Mouse (Mus musculus): Measurements from ENCODE around the gene Jak1.

The Jak1 gene

DNA sequence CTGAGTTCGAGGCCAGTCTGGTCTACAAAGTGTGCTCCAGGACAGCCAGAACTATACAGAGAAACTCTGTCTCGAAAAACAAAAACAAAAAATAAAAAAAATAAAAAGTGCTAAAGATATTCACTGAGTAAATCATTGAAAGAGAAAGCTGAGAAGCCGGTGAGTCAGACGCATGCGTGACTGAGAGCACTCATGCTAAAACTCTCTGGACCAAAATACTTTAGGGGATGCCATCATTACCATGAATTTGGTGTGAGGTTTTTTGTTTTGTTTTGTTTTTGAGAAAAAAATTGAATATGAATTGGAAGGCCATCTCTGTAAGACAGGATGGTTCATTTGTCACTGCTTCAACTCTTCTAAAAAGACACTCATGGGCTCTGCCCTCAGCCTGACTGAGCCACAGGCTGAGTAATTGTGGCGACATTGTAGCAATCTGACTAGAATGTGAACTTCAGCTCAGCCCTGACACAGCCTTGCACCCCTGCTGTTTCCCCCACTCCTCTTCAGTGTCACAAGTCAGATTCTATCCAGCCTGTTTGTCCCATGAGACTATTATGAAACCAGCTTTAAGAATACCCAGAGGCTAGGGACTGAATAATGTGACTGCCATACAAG, 11.5 kb upstream of the Jak1 start:
- CTCF ChIA-PET, result interaction anchor here (1.0 kb wide), 2 partner anchors 11 to 15 kb away, joined by 3 read pairs; partner anchors contain the start of gene Jak1

DNA sequence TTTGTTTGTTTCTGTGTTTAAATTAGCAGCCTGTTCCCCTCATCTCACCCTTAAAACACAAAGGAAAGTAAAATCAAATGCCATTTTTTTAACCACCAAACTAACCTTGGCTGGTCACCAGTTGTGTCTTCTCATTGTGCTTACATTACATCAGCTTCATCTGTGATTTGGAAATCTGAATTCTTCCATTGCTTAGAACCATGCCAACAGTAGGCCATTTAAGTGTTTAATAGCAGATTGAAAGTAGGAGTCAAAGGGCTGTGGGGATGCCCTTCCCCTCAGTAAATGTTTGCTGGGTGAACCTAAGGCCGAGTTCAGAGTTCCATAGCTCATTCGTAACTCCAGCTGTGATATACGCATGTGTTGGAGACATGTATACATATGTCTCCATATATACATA, 10.8 kb upstream of the Jak1 start:
- CTCF ChIA-PET, result interaction anchor here (1.0 kb wide), 1 partner anchor 11 kb away, joined by 3 read pairs; the partner anchor contains the start of gene Jak1

DNA sequence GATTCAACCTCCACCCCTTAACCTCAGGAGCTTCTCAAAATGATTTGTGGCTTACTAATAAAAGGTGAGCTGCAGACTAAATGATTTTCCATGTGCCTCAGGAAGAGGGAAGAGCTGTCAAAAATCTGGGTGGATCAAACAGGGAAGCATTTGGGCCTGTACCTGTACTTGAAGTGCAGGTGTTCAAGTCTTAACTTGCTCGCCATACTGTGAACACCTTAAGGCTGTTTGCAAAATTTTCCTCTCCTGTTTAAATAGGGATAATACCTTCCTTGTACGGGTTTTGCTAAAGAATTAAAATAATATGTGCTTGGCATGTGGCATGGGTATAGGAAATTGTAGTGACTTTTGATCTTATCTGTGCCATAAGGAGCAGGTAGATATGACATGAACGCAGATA, 5.7 kb upstream of the Jak1 start:
- CTCF ChIA-PET, result no interaction called here

DNA sequence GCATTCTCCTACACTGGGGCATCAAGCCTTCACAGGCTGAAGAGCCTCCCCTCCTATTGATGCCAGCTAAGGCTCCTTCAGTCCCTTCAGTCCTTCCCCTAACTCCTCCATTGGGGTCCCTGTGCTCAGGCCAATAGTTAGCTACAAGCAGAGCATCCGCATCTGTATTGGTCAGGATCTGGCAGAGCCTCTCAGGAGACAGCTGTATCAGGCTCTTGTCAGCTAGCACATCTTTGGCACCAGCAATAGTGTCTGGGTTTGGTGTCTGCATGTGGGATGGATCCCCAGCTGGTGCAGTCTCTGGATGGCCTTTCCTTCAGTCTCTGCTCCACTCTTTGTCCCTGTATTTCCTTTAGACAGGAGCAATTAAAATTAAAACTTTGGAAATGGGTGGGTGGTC, 3.4 kb upstream of the Jak1 start:
- CTCF ChIA-PET, result interaction anchor here (0.6 kb wide), 1 partner anchor 86 kb away, joined by 4 read pairs; no protein-coding TSS in a partner anchor

DNA sequence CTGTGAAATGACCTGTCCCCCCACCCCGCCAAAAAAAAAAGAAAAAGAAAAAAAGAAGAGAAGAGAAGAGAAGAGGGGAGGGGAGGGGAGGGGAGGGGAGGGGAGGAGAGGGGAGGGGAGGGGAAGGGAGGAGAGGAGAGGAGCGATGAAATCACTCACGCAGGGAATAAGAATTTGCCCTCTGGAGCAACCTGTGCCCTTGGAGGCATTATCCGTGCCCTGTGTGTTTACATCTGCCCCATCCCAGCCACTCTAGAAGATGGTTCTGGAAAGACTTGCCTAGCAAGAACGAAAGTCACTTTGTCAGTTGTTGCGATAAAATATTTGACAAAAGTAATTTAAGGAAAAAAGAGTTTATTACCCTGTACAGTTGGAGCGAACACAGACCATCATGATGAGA, 441 bp upstream of the Jak1 start:
- CTCF ChIA-PET, result interaction anchor here (0.5 to 1.0 kb wide), 2 partner anchors 10 to 23 kb away, joined by 3 to 16 read pairs; no protein-coding TSS in a partner anchor

DNA sequence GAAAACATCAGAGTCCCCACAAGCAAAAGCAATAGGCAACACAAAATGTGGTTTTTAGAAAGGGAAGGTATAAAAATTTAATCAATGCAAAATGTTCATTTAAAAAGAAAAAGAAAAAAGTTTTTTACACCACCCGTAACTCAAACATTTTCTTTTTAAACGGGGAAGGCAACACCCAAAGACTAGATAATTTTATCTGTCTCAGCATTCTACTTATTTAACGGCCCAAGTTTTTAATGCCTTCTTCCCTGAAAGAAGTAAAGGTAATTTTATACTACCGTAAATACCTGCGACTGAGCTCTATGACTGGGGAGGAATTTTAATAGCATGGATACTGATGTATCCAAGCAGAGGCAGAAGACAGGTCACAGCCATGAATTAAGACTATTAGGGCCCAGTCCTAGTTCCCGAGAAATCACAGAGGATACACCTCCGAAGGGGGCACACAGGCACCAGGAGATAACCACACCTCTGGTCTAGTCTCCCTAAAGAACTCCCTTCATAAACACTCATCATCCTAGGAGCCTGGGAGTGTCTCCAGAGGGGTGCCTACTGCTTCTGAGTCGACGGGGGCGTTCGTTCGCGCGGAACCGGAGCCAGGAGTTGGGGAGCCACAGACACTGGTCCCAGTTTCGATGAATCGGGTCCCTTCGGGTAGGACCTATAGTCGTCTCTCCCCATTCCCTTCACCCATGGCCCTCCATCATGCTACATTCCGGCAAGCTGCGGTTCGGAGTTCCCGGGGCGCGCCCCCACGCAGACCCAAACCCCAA, 928 bp downstream of the Jak1 start:
- CTCF ChIA-PET, result interaction anchor here (0.6 kb wide), 1 partner anchor 28 kb away, joined by 4 read pairs; no protein-coding TSS in a partner anchor

DNA sequence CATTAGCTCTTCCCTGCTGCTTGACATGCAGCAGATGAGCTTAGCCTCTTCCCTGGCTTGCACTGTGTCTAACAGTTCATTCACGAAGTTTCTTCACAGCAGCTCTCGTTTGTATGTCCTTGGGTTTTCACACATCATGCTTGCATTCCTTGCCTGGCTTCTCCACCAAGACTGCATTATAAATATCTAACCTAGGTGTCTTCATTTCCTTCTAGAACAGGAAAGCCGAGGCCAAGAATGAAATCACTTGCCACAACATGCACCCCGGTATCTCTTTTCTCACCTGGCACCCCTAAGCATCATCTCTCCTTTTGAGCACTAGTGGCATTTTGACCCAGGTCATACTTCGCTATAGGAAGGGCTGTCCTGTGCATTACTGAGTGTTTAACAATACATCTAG, 3.5 kb downstream of the Jak1 start:
- CTCF ChIA-PET, result interaction anchor here (0.6 to 0.7 kb wide), 2 partner anchors 31 to 70 kb away, joined by 3 to 10 read pairs; no protein-coding TSS in a partner anchor

DNA sequence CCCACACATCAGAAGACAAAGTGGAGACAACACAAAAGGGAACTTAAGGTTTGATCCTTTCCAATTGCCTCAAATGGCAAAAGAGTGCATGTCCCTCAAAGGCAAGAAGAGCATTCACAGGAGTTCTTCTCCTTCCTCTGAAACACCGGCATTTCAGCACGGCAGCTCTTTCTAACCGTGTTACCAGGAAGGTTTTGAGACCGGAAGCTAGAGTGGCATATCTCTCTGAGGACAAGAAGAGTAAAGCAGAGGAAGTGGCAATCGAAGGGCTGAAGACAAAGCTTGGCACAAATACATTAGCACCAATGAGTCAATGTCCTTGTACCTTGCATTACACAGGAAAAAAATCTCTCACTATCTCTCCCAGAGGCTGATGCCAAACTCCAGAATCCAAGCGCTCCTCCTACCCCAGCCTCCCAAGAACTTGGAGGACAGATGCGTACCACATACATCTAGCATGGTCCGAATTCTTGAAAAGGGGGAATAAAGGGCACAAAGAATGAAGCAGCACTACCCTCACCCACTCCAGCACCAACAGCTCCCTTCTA, 4.3 kb downstream of the Jak1 start:
- CTCF ChIA-PET, result no interaction called here

DNA sequence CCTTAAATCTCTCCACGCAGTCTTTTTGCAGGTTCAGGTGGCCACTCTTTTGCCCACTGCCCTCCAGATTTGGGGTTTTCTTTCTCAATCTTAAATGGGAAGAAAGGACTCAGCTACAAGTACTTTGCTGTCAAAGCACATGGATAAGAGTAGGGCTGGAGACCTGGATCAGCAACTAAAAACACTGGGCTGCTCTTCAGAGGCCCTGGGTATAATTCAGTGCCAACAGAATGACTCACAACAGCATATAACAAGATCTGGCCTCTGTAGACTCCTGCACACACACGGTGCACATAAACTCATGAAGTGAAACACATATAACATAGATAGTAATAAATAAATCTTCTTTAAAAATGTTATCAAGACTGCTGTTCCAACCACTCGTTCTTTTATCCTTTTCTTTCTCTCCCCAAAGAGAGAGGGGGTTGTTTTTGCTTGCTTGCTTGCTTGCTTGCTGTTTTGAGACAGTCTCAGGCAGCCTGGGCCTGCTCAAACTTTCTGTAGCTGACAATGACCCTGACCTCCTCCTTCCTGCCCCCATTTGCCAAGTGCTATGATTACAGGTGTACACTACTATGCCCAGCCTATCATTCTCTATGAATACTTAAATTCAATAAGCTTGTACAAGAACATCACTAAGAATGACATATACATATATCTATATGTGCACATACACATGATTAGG, 8.4 kb downstream of the Jak1 start:
- CTCF ChIA-PET, result no interaction called here

DNA sequence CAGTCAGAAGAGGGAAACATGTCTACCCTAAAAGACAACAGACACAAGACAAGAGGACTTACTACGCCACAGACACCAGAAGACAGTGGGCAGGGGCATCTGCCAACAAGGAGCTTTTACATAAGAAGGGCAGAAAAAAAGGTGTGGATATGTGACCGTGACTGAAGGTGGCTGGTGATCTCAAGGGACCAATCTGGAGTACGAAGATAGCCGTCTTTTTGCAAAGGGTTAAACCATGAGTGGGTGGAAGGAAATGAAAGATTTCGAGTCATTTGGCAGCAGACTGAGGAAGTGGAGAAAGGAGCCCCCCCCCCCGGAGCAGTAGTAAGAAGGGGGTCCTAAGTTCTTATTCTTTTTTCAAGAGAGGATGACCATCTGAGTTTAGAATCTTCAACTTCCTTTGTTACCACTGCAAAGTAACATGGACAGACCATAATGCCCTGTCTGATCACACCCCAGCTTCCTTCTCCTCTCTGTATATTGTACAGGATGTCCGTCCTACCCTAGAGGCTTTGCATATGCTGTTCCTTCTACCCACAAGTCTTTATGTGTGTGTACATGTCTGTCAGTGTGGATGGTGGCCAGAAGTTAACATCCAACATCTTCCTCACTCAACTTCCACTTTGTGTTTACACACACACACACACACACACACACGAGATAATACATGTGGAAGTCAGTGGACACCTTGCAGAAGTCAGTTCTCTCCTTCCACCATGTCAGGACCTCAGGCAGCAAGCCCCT, 10.3 kb downstream of the Jak1 start:
- CTCF ChIA-PET, result interaction anchor here (1.2 kb wide), 1 partner anchor 37 kb away, joined by 4 read pairs; no protein-coding TSS in a partner anchor

DNA sequence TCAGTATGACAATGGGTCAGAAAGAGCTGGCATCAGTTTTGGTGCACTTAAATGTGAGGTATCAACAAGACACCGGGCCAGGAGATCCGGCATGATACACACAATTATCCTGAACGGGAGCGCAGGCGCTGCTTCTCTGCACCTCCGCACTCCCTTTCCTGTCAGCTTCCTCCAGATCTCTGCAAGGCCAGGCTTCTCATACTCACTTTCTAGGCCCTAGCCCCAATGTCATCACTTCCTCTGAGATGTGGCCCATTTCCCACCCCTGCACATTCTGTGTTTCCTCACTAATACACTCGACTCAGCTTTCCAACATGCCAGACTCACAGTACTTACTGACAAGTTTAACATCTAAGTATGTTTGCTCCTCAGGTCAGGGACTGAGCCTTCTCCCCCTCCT, 11.1 kb downstream of the Jak1 start:
- CTCF ChIA-PET, result interaction anchor here (1.2 kb wide), 1 partner anchor 36 kb away, joined by 4 read pairs; no protein-coding TSS in a partner anchor

DNA sequence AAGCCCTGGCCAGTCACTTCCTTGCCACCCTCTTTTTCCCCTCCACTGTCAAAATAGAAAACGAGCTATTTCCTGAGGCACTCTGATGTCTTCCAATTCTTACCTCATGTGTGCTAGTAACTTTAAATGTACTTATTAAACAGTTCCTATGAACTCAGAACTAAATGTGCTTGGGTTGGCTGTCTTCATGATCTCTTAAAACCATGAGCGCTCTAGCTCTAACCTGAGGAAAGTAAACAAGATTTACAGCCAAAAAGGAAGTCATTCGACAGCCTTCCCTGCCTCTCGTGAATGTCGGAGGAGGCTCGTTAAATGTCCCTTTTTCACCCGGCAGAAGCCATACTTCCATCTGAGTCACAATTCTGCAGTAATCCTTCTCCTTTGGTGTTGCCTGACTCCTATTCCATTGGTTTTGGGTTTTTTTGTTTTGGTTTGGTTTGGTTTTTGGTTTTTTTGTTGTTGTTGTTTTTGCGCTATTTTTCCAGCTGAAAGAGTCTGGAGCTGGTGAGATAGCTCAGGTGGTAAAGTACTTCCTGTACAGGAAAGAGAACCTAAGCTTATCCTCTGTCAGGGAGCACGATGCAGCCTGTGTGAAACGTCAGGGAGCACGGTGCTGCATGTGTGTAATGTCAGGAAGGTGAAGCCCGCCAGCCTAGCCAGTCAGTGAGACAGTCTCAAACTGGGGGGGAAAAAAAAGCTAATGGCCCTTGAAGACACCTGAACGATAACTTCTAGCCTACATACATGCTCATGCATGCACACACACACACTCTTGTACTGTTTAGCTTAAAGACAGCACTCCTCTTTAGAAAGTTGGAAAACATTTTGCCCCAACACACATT, 12.1 kb downstream of the Jak1 start:
- CTCF ChIA-PET, result no interaction called here

DNA sequence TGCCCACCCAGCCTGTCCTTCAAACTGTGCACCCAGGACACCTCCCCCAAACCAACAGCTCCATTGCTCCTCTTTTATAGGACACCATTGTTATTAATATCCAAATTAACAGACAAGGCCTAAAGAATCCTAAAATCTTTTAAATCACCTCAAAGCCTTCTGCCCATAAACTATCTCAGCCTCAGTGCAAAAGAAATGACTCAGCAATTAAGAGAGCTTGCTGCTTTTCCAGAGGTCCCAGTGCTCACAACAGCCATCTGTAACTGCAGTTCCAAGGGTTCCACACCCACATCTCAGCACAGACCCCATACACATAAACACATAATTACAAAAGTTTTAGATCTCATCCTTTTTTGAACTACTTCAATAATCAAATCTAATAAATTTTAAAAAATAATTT, 13.1 kb downstream of the Jak1 start:
- CTCF ChIA-PET, result no interaction called here

DNA sequence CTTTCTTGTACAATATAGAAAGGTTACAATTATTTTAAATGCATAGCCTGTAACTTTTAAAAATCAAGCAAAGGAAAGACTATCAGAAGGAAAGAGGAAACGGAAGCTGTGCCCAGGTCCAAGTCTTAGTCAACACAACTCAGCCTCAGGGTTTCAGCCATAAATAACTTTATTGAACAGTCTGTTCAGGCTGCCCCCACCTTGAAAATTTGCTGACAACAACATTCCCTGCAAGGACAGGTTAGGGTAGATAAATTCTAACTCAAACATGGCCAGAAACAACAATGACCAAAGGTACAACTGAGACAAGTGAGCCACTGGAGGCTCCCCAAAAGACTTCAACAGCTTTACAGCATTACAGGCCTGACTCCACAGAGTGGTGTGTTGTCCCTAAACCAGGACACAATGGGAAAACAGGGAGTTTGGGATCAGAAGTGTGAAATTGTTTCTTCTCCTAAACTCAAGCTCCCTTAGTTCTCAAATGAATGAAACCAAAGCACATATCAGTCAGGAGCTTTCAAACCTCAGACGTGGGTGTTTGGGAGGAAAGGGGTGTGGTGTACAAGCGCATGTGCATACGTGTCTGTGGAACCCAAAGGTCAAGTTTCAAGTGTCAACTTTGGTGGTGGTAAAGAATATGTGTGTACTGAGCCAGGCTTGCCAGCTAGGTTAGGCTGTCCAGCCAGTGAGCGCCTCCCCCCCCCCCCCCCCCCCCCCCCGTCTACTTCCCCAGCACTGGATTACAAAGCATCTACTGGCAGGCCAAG, 14.9 kb downstream of the Jak1 start:
- CTCF ChIA-PET, result interaction anchor here (0.6 to 1.0 kb wide), 2 partner anchors 9 to 268 kb away, joined by 4 to 5 read pairs; no protein-coding TSS in a partner anchor

DNA sequence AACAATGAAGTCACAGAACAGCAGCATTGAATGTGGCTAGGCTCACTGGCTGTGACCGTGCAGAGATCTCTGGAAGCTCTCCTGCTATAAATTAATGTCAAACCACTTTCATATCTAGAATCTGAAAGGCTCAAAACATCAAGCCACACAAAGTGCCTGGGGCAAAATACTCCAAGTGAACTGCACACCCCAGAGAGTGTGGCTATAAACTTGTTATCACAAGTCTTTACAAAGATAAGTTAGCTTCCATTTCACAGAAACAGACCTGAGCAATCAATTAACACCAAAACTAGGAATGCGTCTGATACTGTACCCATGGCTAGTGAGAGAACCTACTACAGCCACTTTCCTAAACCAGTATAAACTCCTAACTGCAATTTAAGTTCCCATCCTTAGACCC, 17.7 kb downstream of the Jak1 start:
- CTCF ChIA-PET, result no interaction called here

DNA sequence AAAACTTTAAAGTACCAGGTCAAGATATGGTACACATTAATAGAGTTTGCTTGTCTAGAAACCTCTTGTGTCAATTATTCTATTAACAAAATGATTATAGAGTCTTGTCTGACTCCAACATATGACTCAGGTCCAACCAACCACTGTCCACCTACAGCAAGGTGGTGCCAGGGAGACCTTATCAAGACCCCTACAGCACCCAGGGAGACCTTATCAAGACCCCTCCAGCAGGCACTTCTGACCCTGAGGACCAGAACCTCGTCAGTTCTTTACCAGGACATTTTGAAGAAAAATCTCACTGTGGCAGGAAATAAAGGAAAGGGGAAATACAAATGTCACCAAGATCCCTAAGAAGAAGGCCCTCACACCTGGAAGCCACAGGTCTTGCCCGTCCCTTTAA, 18.5 kb downstream of the Jak1 start:
- CTCF ChIA-PET, result no interaction called here

DNA sequence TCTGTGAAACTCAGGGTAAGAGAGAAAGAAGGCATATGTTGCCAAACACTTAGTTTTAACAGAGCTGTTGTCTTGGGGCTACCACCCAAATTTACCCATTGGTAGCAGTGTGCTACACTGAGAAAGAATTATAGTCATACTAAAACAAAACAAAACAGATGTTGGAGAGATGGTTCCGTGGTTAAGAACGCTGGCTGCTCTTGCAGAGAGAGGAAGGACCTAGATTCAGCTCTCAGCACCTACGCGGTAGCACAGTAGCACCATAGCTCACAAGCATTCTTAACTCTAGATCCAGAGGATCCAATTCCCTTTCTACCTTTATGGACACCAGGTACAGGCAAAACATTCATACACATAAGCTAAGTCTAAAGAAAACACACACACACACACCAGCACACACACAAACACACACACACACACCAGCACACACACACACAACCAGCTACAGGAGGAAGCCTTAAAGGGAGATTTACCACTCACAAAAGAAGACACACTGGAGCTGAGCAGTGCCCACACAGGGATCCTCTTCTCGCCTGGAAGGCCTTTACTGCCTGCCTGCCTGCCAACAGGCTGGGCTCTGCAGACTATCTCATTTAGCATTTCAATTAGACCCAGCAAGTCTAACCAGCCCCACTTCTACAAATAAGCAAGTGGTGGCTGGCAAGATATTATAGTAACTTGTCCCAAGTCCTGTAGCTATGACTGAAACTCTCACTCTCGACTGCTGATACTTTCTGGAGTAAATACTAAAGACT, 20.6 kb downstream of the Jak1 start:
- CTCF ChIA-PET, result interaction anchor here (0.5 to 0.6 kb wide), 2 partner anchors 57 to 65 kb away, joined by 3 read pairs; no protein-coding TSS in a partner anchor

DNA sequence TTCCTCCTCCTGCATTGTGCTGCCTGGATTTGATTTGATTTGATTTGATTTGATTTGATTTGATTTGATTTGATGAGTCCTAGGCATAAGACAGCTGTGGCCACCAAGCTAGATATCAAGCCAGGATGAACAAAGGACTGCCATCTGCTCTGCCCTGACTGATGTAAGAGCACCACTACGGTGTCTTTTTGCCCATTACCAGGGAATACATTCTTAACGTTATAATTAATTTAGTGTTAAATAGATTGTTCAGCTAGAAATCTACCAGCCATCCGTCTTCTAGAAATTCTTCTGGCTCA, 24.3 kb downstream of the Jak1 start:
- CTCF ChIA-PET, result no interaction called here

Data from spleen, embryonic (tissue).